Mouse (Mus musculus) heart, postnatal 0 days (tissue): Measurements from ENCODE around the gene Sox12.

Experiments
- CTCF ChIP-seq: IDR thresholded peaks from 2 replicates; pipeline ENCODE4 v1.5.1; 2016; ENCODE audit warnings: antibody characterized with exemption, control low read depth, low read depth
- EP300 ChIP-seq: IDR thresholded peaks from 2 replicates; pipeline ENCODE4 v1.6.1; 2016; ENCODE audit warnings: antibody characterized with exemption, low read depth

DNA sequence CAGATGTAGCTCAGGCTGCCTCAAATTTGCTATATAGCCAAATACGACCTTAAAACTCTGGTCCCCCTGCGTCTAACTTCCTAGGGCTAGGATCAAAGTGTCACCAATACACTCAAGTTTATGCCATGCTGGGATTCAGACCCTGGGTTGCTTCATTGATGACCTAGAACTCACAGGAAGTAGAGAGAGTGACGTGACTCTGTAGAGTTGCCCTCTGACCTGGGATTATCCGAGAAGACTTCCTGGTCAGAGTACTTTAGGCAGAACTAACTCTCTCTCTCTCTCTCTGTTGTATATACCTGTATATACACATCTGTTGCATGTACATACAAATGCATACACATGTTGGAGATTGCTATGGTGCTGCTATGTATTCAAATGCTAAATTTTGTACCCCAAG is 25.2 kb downstream of the Sox12 start:
- TF ChIP-seq CTCF (no peak), EP300 (no peak)
